Mouse (Mus musculus): ENCODE data around the gene Foxn3. TPM values are rescaled to one million over a fixed set of nuclear protein-coding genes. Genes with fewer than 3 reads are reported as not detected.

The Foxn3 gene
- 8.6 TPM for polyA plus RNA-seq (2014; fragmentation: Illumina TruSeq; extraction: RNeasy Lipid Tissue Mini Kit (QIAGEN cat#74804); ENCODE audit: low read depth, low replicate concordance)

DNA sequence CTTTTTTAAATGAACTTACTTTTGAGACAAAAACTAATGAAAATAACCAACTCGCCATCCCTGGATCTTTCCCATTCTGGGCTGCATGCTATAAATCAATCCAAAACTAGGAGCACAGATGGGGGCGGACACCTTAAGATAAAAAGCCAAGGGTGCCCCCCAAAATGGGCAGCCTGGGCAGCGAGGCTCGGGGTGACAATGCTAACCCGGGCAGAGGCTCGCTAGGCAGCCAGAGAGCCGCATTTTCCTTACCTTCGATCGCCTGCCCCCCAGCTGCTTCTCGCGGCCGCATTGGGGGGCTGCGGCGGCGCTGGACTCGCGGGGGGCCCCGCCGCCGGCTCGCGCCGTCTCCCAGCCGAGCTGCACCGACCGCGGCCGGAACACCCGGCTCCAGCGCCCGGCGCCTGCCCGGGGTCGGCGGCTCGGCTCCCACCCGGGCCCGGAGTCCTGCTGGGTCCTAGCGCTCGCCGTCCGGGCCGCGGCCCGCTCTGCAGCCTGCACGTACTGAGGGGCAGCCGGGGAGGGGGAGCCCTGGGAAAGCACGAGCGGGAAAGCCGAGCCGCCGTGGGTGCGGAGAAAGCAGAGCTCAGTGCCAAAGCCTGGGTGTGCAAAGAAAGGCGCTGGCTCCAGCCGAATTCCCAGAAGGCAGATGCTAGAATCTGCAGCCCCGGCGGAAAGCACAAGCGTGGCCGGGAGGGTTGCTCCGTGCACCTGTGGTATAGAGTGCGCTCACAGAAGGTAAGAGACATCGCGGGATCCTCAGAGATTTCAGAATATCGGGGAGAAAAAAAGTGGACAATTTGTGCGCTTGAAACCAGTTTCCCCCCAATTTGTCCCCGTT is at the start of gene Foxn3:
Gene Foxn3, minus strand, starts transcription at position 364 of the 841 bp plus-strand sequence.

